Mouse (Mus musculus) CH12.LX (cell line): ENCODE results near the gene Rptn.

Experiments
- CHD2 ChIP-seq: IDR thresholded peaks from 2 replicates; pipeline ENCODE4 v1.6.1; 2011; ENCODE audit warnings: low read length, improper control_type of control experiment
- CTCF ChIP-seq, 2 experiments: IDR thresholded peaks in 1 of 2; conservative IDR thresholded peaks in 1 of 2; 2 replicates each; pipeline ENCODE4 v1.5.1; 2011 to 2012; ENCODE audit warnings: low read depth in 2 of 2, low read length in 2 of 2, improper control_type of control experiment in 1 of 2, inconsistent platforms in 1 of 2, mild to moderate bottlenecking in 1 of 2, moderate library complexity in 1 of 2
- MAX ChIP-seq: IDR thresholded peaks from 2 replicates; pipeline ENCODE4 v1.6.1; 2011; ENCODE audit warnings: low read length, improper control_type of control experiment
- NELFE ChIP-seq: IDR thresholded peaks from 2 replicates; pipeline ENCODE4 v1.6.1; 2011; ENCODE audit warnings: low read depth, low read length, improper control_type of control experiment
- POLR2A ChIP-seq: IDR thresholded peaks from 2 replicates; pipeline ENCODE4 v1.6.1; 2011; ENCODE audit warnings: low read depth, mild to moderate bottlenecking, improper control_type of control experiment, low read length
- RAD21 ChIP-seq: IDR thresholded peaks from 2 replicates; pipeline ENCODE4 v1.6.1; 2011; ENCODE audit warnings: low read depth, mild to moderate bottlenecking, low read length, improper control_type of control experiment, moderate library complexity
- ZMIZ1 ChIP-seq: IDR thresholded peaks from 2 replicates; pipeline ENCODE4 v1.6.1; 2012; ENCODE audit warnings: low read depth, mild to moderate bottlenecking, inconsistent platforms, low read length, improper control_type of control experiment
- ZNF384 ChIP-seq: IDR thresholded peaks from 2 replicates; pipeline ENCODE4 v1.6.1; 2012; ENCODE audit warnings: low read depth, low read length, improper control_type of control experiment, inconsistent platforms

DNA sequence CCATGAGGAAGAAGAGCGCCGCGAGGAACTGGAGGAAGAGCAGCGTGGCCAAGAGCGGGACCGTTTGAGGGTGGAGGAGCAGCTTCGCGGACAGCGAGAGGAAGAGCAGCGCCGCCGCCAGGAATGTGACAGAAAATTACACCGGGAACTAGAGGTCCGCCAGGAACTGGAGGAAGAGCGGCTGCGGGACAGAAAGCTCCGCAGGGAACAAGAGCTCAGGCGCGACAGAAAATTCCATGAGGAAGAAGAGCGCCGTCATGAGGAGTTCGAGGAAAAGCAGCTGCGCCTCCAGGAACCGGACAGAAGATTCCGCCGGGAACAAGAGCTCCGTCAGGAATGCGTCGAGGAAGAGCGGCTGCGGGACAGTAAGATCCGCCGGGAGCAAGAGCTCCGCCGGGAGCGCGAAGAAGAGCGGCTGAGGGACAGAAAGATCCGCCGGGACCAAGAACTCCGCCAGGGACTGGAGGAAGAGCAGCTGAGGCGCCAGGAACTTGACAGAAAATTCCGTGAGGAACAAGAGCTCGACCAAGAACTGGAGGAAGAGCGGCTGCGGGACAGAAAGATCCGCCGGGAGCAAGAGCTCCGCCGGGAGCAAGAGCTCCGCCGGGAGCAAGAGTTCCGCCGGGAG is 52.7 kb downstream of the Rptn start:
- TF ChIP-seq ZMIZ1 (no peak), ZNF384 (no peak), NELFE (no peak), POLR2A (no peak), MAX (no peak), CTCF (conservative IDR thresholded peaks at IDR 0.05 in 1 of 2, IDR thresholded peaks at IDR 0.05 in 1 of 2; ENCODE audit: low read depth in 2 of 2, low read length in 2 of 2) (no peak), RAD21 (no peak), CHD2 (no peak)
